21 mouse cellular contexts compared by ENCODE assay signal in genomic region chr17:71990176-71990720, GRCm38 (mm10).
DNase-seq lines count a peak whose midpoint lies in the region; ATAC-seq lines count a peak whose summit lies in the region.
"Had no signal": no experiment of that assay in that cellular context is flagged by ENCODE, and none has a peak within 500 bp of the region (broad histone marks: within the 10 kb centered on the region; RNA-seq: fewer than 3 reads in every experiment).

No protein-coding gene starts in this region.

- no peaks in the 10 kb centered on the region for H3K36me3 ChIP-seq in midbrain, embryonic 11.5 days (ENCODE audit: control insufficient read depth, insufficient read depth, low read length)
- no peaks in the 10 kb centered on the region for H3K36me3 ChIP-seq in midbrain, embryonic 14.5 days (ENCODE audit: control insufficient read depth, insufficient read depth, low read length)
- no peaks in the 10 kb centered on the region for H3K36me3 ChIP-seq in liver, embryonic 11.5 days (ENCODE audit: control insufficient read depth, insufficient read depth, low read length)
- H3K36me3 ChIP-seq: embryonic facial prominence, embryonic 10.5 days; heart, embryonic 10.5 days; hindbrain, embryonic 12.5 days had no signal

- no peak overlapping the region for H3K4me2 ChIP-seq in midbrain, embryonic 11.5 days
- no peak overlapping the region for H3K4me2 ChIP-seq in midbrain, embryonic 14.5 days (ENCODE audit: low read length)
- H3K4me2 ChIP-seq in liver, embryonic 11.5 days = no peak overlapping the region
- H3K4me2 ChIP-seq: forebrain, embryonic 13.5 days; hindbrain, embryonic 12.5 days had no signal

- H3K4me1 ChIP-seq in midbrain, embryonic 11.5 days (ENCODE audit: control insufficient read depth, insufficient read depth, low read length) = peaks cover 15% of the 10 kb centered on the region
- peaks cover 6% of the 10 kb centered on the region; the same call in 1 of the 2 replicates for H3K4me1 ChIP-seq in midbrain, embryonic 14.5 days (ENCODE audit: control insufficient read depth, insufficient read depth, low read length)
- no peaks in the 10 kb centered on the region for H3K4me1 ChIP-seq in liver, embryonic 11.5 days (replicated peaks; ENCODE audit: control insufficient read depth, insufficient read depth, low read length)

- no peak overlapping the region for H3K4me3 ChIP-seq in midbrain, embryonic 11.5 days (ENCODE audit: low read depth, low read length)
- no peak overlapping the region for H3K4me3 ChIP-seq in midbrain, embryonic 14.5 days (replicated peaks; ENCODE audit: low read depth, low read length)
- no peak overlapping the region for H3K4me3 ChIP-seq in liver, embryonic 11.5 days (ENCODE audit: low read depth, low read length)
- H3K4me3 ChIP-seq: embryonic facial prominence, embryonic 10.5 days; forebrain, embryonic 13.5 days; heart, embryonic 10.5 days; hindbrain, embryonic 12.5 days had no signal

- DNase-seq in CD4-positive, CD25-positive, alpha-beta regulatory T cell, adult 2 months (ENCODE audit: low read depth, low spot score) = peak; percentile 25
- DNase-seq in midbrain, embryonic 11.5 days (ENCODE audit: low spot score, missing footprints) = peak; percentile 75
- DNase-seq in midbrain, embryonic 14.5 days = no peak
- DNase-seq in liver, embryonic 11.5 days (ENCODE audit: low spot score) = no peak
- DNase-seq in yolk sac, embryonic 10.5 days (ENCODE audit: low spot score) = no peak
- DNase-seq: adrenal gland, postnatal 10 days; B cell, adult 2 months; cerebellum, adult 11 months; cerebellum, adult 8-10 months; cerebellum, postnatal 36 days; gastrocnemius, postnatal 10 days; heart, postnatal 10 days; heart, postnatal 4 days had no signal

- no peak overlapping the region for H3K9ac ChIP-seq in midbrain, embryonic 11.5 days (ENCODE audit: low read length)
- no peak overlapping the region for H3K9ac ChIP-seq in midbrain, embryonic 14.5 days (replicated peaks; ENCODE audit: low read length)
- no peak overlapping the region for H3K9ac ChIP-seq in liver, embryonic 11.5 days (ENCODE audit: low read depth, low read length)
- H3K9ac ChIP-seq: forebrain, embryonic 13.5 days; hindbrain, embryonic 12.5 days had no signal

- 0 out of 2 replicates have a peak, but pooled peaks cover 4% of the 10 kb centered on the region for H3K27me3 ChIP-seq in midbrain, embryonic 11.5 days (ENCODE audit: control insufficient read depth, insufficient read depth, low read length)
- H3K27me3 ChIP-seq in midbrain, embryonic 14.5 days (ENCODE audit: control insufficient read depth, insufficient read depth, low read length) = no peaks in the 10 kb centered on the region
- H3K27me3 ChIP-seq in liver, embryonic 11.5 days (replicated peaks; ENCODE audit: control insufficient read depth, insufficient read depth, low read length) = no peaks in the 10 kb centered on the region
- H3K27me3 ChIP-seq: forebrain, embryonic 13.5 days; hindbrain, embryonic 12.5 days had no signal

- no peak overlapping the region for H3K27ac ChIP-seq in midbrain, embryonic 11.5 days (ENCODE audit: low read depth, low read length)
- H3K27ac ChIP-seq in midbrain, embryonic 14.5 days (replicated peaks; ENCODE audit: low read depth, low read length) = no peak overlapping the region
- H3K27ac ChIP-seq in liver, embryonic 11.5 days (ENCODE audit: low read depth, low read length) = no peak overlapping the region
- H3K27ac ChIP-seq: embryonic facial prominence, embryonic 10.5 days; forebrain, embryonic 13.5 days; heart, embryonic 10.5 days; hindbrain, embryonic 12.5 days had no signal

- no peaks in the 10 kb centered on the region for H3K9me3 ChIP-seq in midbrain, embryonic 11.5 days (ENCODE audit: control insufficient read depth, low read length)
- H3K9me3 ChIP-seq in midbrain, embryonic 14.5 days (ENCODE audit: control insufficient read depth, low read length) = no peaks in the 10 kb centered on the region
- no peaks in the 10 kb centered on the region for H3K9me3 ChIP-seq in liver, embryonic 11.5 days (ENCODE audit: control insufficient read depth, low read length)
- H3K9me3 ChIP-seq: embryonic facial prominence, embryonic 10.5 days; forebrain, embryonic 13.5 days; heart, embryonic 10.5 days; hindbrain, embryonic 12.5 days had no signal

- no peak for ATAC-seq in CD4-positive, CD25-positive, alpha-beta regulatory T cell, adult 4 months
- ATAC-seq in midbrain, embryonic 11.5 days (ENCODE audit: low FRiP score) = no peak
- ATAC-seq in midbrain, embryonic 14.5 days (ENCODE audit: low FRiP score, low TSS enrichment) = no peak
- peak; percentile 49 for ATAC-seq in activated CD4-positive, CD25-positive, alpha-beta regulatory T cell, adult 4 months
- ATAC-seq in megakaryocyte, adult 5-6 weeks (ENCODE audit: poor library complexity, severe bottlenecking) = peak; percentile 59
- ATAC-seq in liver, embryonic 11.5 days (replicated peaks; ENCODE audit: low FRiP score) = no peak
- ATAC-seq: forebrain, embryonic 13.5 days; hindbrain, embryonic 16.5 days had no signal

- 73% methylated on average over 4 of the region's 4 CpGs for WGBS in midbrain, embryonic 11.5 days
- 73% methylated on average over 4 of the region's 4 CpGs for WGBS in midbrain, embryonic 14.5 days
- WGBS in liver, embryonic 11.5 days = 68% methylated on average over 4 of the region's 4 CpGs

Comparison
In these comparisons a context has a peak if more than half of its experiments do, and no peak if none do; other contexts are left out.
1. DNase-seq: peak in CD4-positive, CD25-positive, alpha-beta regulatory T cell, adult 2 months (single experiment) and midbrain, embryonic 11.5 days (single experiment); none in midbrain, embryonic 14.5 days (single experiment), liver, embryonic 11.5 days (single experiment) and yolk sac, embryonic 10.5 days (single experiment).
2. ATAC-seq: peak in activated CD4-positive, CD25-positive, alpha-beta regulatory T cell, adult 4 months (single experiment) and megakaryocyte, adult 5-6 weeks (single experiment); none in CD4-positive, CD25-positive, alpha-beta regulatory T cell, adult 4 months (single experiment), midbrain, embryonic 11.5 days (single experiment), midbrain, embryonic 14.5 days (single experiment) and liver, embryonic 11.5 days (single experiment).